Mouse (Mus musculus): ENCODE data around the gene Izumo1. TPM values are rescaled to one million over a fixed set of nuclear protein-coding genes. Genes with fewer than 3 reads are reported as not detected.

The Izumo1 gene
- 0.24 TPM in 1 of 2 replicates, not detected in the other for polyA plus RNA-seq (2016; fragmentation: Nextera tagmentation; extraction: Ambion mirVana)

GRCm38 (mm10) chr7:45621443-45621842, at the start of gene Izumo1:
Gene Izumo1 (plus strand): TSS chr7:45621811.
- Histone ChIP-seq H3K27me3 (ENCODE audit: low read depth, poor library complexity, severe bottlenecking) (peaks cover 56% of the 10 kb centered on the region), H3K9me3 (replicated peaks) (no peaks in the 10 kb centered on the region), H3K4me1 (peaks cover 11% of the 10 kb centered on the region), H3K4me3 (no peak within 1 kb of the TSS), H3K36me3 (no peaks in the 10 kb centered on the region), H3K27ac (no peak within 1 kb of the TSS)
- DNase-seq (ENCODE audit: low spot score) = no peak
- 29% methylated on average over 9 of the region's 9 CpGs for WGBS

GRCm38 (mm10) chr7:45571966-45572365, 49.6 kb upstream of the Izumo1 start:
- Histone ChIP-seq H3K36me3 (peaks cover 21% of the 10 kb centered on the region), H3K9me3 (replicated peaks) (no peaks in the 10 kb centered on the region), H3K27ac (no peak overlapping the region; the same call in 1 of the 2 replicates), H3K4me3 (no peak overlapping the region), H3K4me1 (peaks cover 43% of the 10 kb centered on the region), H3K27me3 (ENCODE audit: low read depth, poor library complexity, severe bottlenecking) (no peaks in the 10 kb centered on the region)
- no peak for DNase-seq (ENCODE audit: low spot score)
- 79% methylated on average over 1 of the region's 1 CpGs for WGBS

- DNase-seq (ENCODE audit: low spot score) = no peak
- Histone ChIP-seq H3K4me3 (no peak overlapping the region), H3K4me1 (peaks cover 24% of the 10 kb centered on the region), H3K27ac (no peak overlapping the region), H3K36me3 (peaks cover 41% of the 10 kb centered on the region), H3K27me3 (ENCODE audit: low read depth, poor library complexity, severe bottlenecking) (no peaks in the 10 kb centered on the region), H3K9me3 (replicated peaks) (no peaks in the 10 kb centered on the region)
- whole genome bisulfite sequencing = 85% methylated on average over 8 of the region's 8 CpGs
Measured at GRCm38 (mm10) chr7:45573954-45574353, 47.7 kb upstream of the Izumo1 start.

GRCm38 (mm10) chr7:45574472-45575379, 46.9 kb upstream of the Izumo1 start:
- WGBS = 88% methylated on average over 15 of the region's 15 CpGs
- Histone ChIP-seq H3K27me3 (ENCODE audit: low read depth, poor library complexity, severe bottlenecking) (no peaks in the 10 kb centered on the region), H3K36me3 (peaks cover 43% of the 10 kb centered on the region), H3K27ac (no peak overlapping the region), H3K4me1 (peaks cover 24% of the 10 kb centered on the region), H3K9me3 (replicated peaks) (no peaks in the 10 kb centered on the region), H3K4me3 (no peak overlapping the region)
- no peak for DNase-seq (ENCODE audit: low spot score)

- no peak for DNase-seq (ENCODE audit: low spot score)
- Histone ChIP-seq H3K36me3 (peaks cover 58% of the 10 kb centered on the region), H3K27ac (no peak overlapping the region), H3K4me3 (no peak overlapping the region), H3K27me3 (ENCODE audit: low read depth, poor library complexity, severe bottlenecking) (no peaks in the 10 kb centered on the region), H3K9me3 (replicated peaks) (no peaks in the 10 kb centered on the region), H3K4me1 (0 out of 2 replicates have a peak, but pooled peaks cover 6% of the 10 kb centered on the region)
- 93% methylated on average over 6 of the region's 6 CpGs for WGBS
Measured at GRCm38 (mm10) chr7:45585923-45586322, 35.7 kb upstream of the Izumo1 start.

GRCm38 (mm10) chr7:45587631-45588592, 33.7 kb upstream of the Izumo1 start:
- Histone ChIP-seq H3K4me1 (0 out of 2 replicates have a peak, but pooled peaks cover 6% of the 10 kb centered on the region), H3K36me3 (peaks cover 49% of the 10 kb centered on the region), H3K9me3 (replicated peaks) (no peaks in the 10 kb centered on the region), H3K4me3 (no peak overlapping the region), H3K27me3 (ENCODE audit: low read depth, poor library complexity, severe bottlenecking) (no peaks in the 10 kb centered on the region), H3K27ac (no peak overlapping the region)
- no peak for DNase-seq (ENCODE audit: low spot score)
- WGBS = 94% methylated on average over 23 of the region's 23 CpGs

- H3K9me3 ChIP-seq (replicated peaks) = no peaks in the 10 kb centered on the region
- 5% methylated on average over 19 of the region's 19 CpGs for WGBS
- peak overlapping the region; percentile 47 for H3K4me3 ChIP-seq
- no peaks in the 10 kb centered on the region for H3K27me3 ChIP-seq (ENCODE audit: low read depth, poor library complexity, severe bottlenecking)
- H3K27ac ChIP-seq = peak overlapping the region; percentile 68; the same call in 1 of the 2 replicates
- peak; percentile 91 for DNase-seq (ENCODE audit: low spot score)
- peaks cover 39% of the 10 kb centered on the region for H3K36me3 ChIP-seq
- H3K4me1 ChIP-seq = 0 out of 2 replicates have a peak, but pooled peaks cover 6% of the 10 kb centered on the region
Measured at GRCm38 (mm10) chr7:45589173-45589572, 32.4 kb upstream of the Izumo1 start.

- Histone ChIP-seq H3K27ac (peak overlapping the region; percentile 68; the same call in 1 of the 2 replicates), H3K4me3 (0 out of 2 replicates have a peak overlapping the region, but pooled peaks have one; percentile 47), H3K4me1 (0 out of 2 replicates have a peak, but pooled peaks cover 6% of the 10 kb centered on the region), H3K36me3 (peaks cover 32% of the 10 kb centered on the region), H3K9me3 (replicated peaks) (no peaks in the 10 kb centered on the region), H3K27me3 (ENCODE audit: low read depth, poor library complexity, severe bottlenecking) (no peaks in the 10 kb centered on the region)
- WGBS = 92% methylated on average over 5 of the region's 5 CpGs
- no peak for DNase-seq (ENCODE audit: low spot score)
Measured at GRCm38 (mm10) chr7:45589898-45590297, 31.7 kb upstream of the Izumo1 start.

GRCm38 (mm10) chr7:45590874-45591273, 30.7 kb upstream of the Izumo1 start:
- Histone ChIP-seq H3K9me3 (replicated peaks) (no peaks in the 10 kb centered on the region), H3K4me1 (0 out of 2 replicates have a peak, but pooled peaks cover 6% of the 10 kb centered on the region), H3K27ac (no peak overlapping the region), H3K27me3 (ENCODE audit: low read depth, poor library complexity, severe bottlenecking) (no peaks in the 10 kb centered on the region), H3K36me3 (peaks cover 22% of the 10 kb centered on the region), H3K4me3 (no peak overlapping the region)
- no peak for DNase-seq (ENCODE audit: low spot score)
- WGBS = 67% methylated on average over 3 of the region's 3 CpGs

- Histone ChIP-seq H3K27ac (no peak overlapping the region), H3K4me1 (0 out of 2 replicates have a peak, but pooled peaks cover 6% of the 10 kb centered on the region), H3K4me3 (no peak overlapping the region), H3K27me3 (ENCODE audit: low read depth, poor library complexity, severe bottlenecking) (no peaks in the 10 kb centered on the region), H3K9me3 (replicated peaks) (no peaks in the 10 kb centered on the region), H3K36me3 (peaks cover 12% of the 10 kb centered on the region)
- no peak for DNase-seq (ENCODE audit: low spot score)
- 84% methylated on average over 7 of the region's 7 CpGs for WGBS
Measured at GRCm38 (mm10) chr7:45591880-45592279, 29.7 kb upstream of the Izumo1 start.

- WGBS = 27% methylated on average over 10 of the region's 10 CpGs
- DNase-seq (ENCODE audit: low spot score) = peak; percentile 82
Measured at GRCm38 (mm10) chr7:45593118-45593815, 28.3 kb upstream of the Izumo1 start.

GRCm38 (mm10) chr7:45595176-45595575, 26.4 kb upstream of the Izumo1 start:
- no peaks in the 10 kb centered on the region for H3K27me3 ChIP-seq (ENCODE audit: low read depth, poor library complexity, severe bottlenecking)
- 83% methylated on average over 4 of the region's 4 CpGs for WGBS

More at GRCm38 (mm10) chr7:45593118-45593815, 28.3 kb upstream of the Izumo1 start:
- 0 out of 2 replicates have a peak, but pooled peaks cover 6% of the 10 kb centered on the region for H3K4me1 ChIP-seq
- H3K36me3 ChIP-seq = peaks cover 1% of the 10 kb centered on the region
- no peaks in the 10 kb centered on the region for H3K9me3 ChIP-seq (replicated peaks)
- H3K4me3 ChIP-seq = no peak overlapping the region
- H3K27me3 ChIP-seq (ENCODE audit: low read depth, poor library complexity, severe bottlenecking) = no peaks in the 10 kb centered on the region
- no peak overlapping the region for H3K27ac ChIP-seq

More at GRCm38 (mm10) chr7:45595176-45595575, 26.4 kb upstream of the Izumo1 start:
- Histone ChIP-seq H3K4me3 (no peak overlapping the region), H3K9me3 (replicated peaks) (no peaks in the 10 kb centered on the region), H3K27ac (no peak overlapping the region), H3K4me1 (peaks cover 11% of the 10 kb centered on the region), H3K36me3 (no peaks in the 10 kb centered on the region)
- DNase-seq (ENCODE audit: low spot score) = no peak

Data from limb, embryonic 10.5 days (tissue).